Mouse (Mus musculus) embryo, embryonic 11 days (tissue): Measurements from ENCODE around the gene Clip2.
"Not testable (repeated sequence)": the region's sequence is repeated elsewhere in the genome, so short reads cannot be mapped to it uniquely, and the experiment has no call there.

ENCODE experiments used
- DNase-seq: peaks from one replicate; pipeline ENCODE4 v3.0.0-alpha.2; 2015

The Clip2 gene

DNA sequence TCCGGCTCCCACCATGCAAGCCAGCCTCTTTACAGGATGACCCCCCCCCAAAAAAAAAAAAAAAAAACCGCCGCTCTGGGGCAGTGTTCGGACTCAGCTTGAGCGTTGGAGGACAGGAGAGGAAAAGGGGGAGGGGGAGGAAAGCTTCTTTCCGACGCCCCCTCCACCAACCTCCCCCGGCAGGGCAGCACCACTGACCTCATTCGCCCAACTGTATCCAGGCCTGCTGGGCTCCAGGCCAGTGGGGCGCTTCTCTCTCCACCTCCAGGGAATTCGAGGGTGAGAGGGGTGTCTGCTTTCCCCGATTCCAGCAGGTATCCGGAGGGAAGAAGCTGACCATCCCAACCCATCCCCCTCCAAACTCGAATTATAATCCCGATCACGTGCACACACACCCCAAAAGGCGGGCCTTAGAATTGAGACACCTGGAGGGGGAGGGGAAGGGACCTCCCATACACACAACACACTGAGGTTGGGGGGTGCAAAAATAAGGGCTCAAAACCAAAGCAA, 96.3 kb downstream of the Clip2 start:
- peak; percentile 86 for DNase-seq

DNA sequence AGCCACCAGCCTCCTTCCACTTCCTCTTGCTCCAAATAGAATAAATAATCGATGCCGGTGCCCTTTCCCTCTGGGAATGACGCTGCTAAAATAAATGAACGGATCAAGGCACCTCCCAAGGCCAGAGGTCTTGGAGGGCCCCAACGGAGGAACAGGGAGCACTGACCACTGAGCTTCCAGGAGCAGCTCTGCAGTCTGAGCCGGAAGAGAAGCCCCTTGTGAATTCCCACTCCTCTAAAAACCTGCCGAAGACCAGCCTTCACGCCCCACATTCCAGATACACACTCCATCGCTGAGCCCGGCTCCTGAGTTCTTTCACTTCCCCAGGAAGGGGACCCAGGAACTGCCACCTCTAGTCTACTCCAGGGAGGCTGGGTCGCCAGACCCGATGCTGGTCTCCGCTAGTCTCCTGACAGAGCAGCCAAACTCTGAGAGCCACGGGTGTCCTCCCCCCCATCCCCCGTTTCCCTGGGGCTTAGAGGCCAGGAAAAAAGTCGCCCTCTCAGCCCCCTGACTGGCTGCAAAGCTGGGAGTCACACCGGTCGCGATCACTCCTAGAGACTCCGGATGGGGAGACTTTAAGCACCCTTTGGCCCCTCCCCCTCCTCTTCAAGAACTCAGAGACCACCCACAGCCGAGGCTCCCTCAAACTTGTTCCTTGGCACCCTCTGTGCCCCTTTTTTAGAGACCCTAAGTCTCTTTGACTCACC, 96.9 kb downstream of the Clip2 start:
- DNase-seq: peak; percentile 85

DNA sequence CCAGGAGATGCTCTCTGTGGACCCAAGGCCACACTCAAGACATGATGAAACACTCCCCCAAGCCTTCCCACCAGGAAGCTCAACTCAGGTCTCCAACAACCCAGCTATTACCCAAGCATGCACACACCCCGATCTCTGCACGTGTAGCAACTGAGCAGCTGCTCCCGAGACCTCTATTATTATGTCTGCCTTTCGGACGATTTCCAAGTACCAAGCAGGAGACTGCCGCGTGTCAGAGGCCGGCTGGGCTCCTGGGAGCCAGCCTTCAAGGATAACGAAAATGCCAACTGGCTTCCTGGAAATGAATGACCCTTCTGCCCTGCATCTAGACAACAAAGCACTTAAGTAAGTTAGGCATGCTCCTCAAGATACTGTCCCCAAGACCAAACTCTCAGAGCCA, 97.8 kb downstream of the Clip2 start:
- DNase-seq: no peak

- no peak for DNase-seq
Measured at GRCm38 (mm10) chr5:134453577-134453976, 98.7 kb downstream of the Clip2 start.

DNA sequence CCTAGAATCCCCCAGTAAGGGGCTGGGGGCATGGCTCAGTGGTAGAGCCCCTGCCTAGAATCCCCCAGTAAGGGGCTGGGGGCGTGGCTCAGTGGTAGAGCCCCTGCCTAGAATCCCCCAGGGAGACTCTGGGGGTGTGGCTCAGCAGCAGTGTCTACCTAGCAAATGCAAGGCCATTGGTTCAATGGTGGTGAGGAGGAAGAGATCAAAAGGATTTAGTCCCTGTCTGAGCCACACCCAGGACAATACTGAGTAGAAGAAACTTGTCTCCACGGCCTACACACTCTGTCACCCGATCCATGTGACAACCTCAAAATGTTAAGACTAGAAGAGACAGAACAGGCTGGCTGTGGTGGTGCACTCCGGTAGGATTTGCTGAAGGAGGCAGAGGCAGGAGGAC, 105.5 kb downstream of the Clip2 start:
- DNase-seq: not testable (repeated sequence)

DNA sequence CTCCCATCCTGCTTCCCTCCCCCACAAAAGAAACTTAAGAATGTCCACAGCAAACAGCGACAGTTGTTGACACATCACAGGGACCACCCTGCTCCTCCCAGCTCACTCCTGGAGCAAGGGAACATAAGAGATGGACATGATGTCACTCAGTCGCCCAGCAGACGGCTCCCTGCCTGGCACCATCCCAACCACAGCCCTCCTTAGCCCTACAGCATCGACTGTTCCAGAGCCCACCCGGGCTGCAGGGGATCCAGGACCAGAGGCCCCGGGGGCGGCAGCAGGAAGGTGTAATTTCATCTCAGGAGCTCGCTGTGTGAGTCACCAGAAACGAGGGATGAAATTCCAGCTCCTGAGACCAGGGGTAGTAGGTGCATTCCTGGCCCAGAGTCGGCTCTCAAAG, 106.3 kb downstream of the Clip2 start:
- peak; percentile 42 for DNase-seq

DNA sequence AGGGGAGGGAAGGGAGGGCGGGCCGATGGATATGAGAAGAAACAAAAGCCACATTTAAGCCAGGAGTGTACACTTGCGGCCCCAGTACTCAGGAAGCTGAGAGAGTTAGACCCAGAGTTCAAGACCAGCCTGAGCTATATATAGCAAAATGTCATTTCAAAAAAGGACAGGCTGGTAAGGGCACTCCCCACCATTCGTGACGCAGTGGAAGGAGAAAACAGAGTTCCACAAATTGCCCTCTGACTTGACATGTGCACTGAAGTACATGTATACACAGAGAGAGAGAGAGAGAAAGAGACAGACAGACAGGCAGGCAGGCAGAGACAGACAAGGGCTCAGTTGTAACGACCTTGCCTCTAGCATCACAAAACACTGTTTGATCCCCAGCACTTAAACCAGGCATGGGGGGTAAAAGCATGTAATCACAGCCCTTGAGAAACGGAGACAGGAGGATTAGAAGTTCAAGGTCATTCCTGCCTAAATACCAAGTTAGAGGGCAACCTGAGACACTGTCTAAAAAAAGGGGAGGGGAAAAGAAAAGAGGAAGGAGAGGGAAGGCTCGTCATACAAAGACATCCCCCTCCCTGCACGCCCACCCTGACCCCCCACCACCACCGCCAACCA, 106.9 kb downstream of the Clip2 start:
- DNase-seq: no peak

GRCm38 (mm10) chr5:134444473-134444872, 107.8 kb downstream of the Clip2 start:
- DNase-seq: no peak

DNA sequence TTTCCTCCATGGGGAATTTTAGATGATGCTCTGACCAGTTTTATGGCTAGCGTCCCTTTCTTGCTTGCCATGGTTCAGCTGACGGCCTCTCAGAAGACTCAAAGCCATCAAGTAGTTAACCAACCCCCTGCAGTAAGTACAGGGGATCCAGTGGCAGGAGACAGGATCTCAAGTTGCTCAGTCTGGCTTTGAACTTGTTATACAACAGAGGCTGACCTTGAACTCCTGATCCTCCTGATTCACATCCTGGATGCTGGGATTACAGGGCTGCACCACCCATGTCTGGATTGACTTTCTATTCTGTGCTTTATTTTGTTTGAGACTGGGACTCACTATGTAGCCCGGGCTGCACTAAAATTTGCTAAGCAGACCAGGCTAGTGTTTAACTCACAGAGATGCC, 110.2 kb downstream of the Clip2 start:
- DNase-seq: no peak

DNA sequence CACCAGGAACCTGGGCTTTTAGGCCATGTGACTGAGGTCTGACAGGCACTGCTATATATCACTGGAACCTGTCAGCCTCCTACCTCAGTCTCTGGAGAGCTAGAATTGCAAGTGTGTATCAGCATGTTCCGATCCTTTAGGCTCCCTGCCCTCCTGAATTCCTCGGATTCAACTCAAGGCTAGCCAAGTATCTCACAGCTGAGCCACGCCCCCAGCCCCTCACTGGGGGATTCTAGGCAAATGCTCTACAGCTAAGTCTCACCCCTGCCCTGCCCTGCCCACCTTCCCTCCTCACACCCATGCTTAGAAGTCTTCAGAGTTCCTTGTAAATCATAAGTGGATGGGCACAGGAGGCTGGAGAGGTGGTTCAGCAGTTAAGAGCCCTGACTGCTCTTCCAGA, 111.1 kb downstream of the Clip2 start:
- no peak for DNase-seq

- DNase-seq: no peak
Measured at GRCm38 (mm10) chr5:134440098-134440497, 112.1 kb downstream of the Clip2 start.

- DNase-seq: no peak
Measured at GRCm38 (mm10) chr5:134439481-134439880, 112.8 kb downstream of the Clip2 start.
